Mouse (Mus musculus): ENCODE measurements around the gene Rad54l. TPM values are rescaled to one million over a fixed set of nuclear protein-coding genes. Genes with fewer than 3 reads are reported as not detected.

Gene Rad54l
- polyA plus RNA-seq, 1 experiment, result 41.1 TPM

DNA sequence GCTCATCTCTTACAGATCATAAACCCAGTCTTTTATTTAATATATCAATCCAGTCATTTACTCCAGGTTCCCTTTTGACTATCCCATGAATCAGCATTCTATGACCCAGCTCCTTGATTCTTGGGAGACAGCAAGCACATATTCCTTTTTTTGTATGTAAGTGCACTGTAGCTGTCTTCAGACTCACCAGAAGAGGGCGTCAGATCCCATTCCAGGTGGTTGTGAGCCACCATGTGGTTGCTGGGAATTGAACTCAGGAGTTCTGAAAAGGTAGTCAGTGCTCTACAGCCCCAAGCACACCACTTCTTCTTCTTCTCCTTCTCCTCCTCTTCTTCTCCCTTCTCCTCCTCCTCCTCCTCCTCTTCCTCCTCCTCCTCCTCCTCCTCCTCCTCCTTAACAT lies 65.9 kb downstream of the Rad54l start:
- no peak overlapping the region for H3K9ac ChIP-seq (ENCODE audit: low read depth, poor library complexity, severe bottlenecking)
- H3K4me1 ChIP-seq (ENCODE audit: control insufficient read depth, insufficient read depth, low read length), result no peaks in the 10 kb centered on the region
- H3K4me3 ChIP-seq (ENCODE audit: low read depth, low read length), result no peak overlapping the region
- H3K9me3 ChIP-seq (replicated peaks; ENCODE audit: control insufficient read depth, insufficient read depth, low read length, poor library complexity, severe bottlenecking), result no peaks in the 10 kb centered on the region
- H3K27me3 ChIP-seq (ENCODE audit: control insufficient read depth, insufficient read depth, low read length, poor library complexity, severe bottlenecking), result no peaks in the 10 kb centered on the region
- TF ChIP-seq EP300 (IDR thresholded peaks at IDR 0.05; ENCODE audit: insufficient read depth, low read depth, low read length) (no peak), CTCF (IDR thresholded peaks at IDR 0.05; ENCODE audit: low read depth, low read length) (peak; percentile 57)
- H3K36me3 ChIP-seq (ENCODE audit: control insufficient read depth, insufficient read depth, low read length, poor library complexity, severe bottlenecking), result no peaks in the 10 kb centered on the region
- no peak overlapping the region for H3K27ac ChIP-seq (ENCODE audit: insufficient read depth, low read length)

GRCm38 (mm10) chr4:116053399-116053961 lies 70.0 kb downstream of the Rad54l start, which contains the start of gene Nsun4:
Gene Nsun4 (minus strand): TSS chr4:116053876.
- TF ChIP-seq POLR2A (IDR thresholded peaks at IDR 0.05; ENCODE audit: insufficient read depth, low read length) (peak; percentile 90), EP300 (IDR thresholded peaks at IDR 0.05; ENCODE audit: insufficient read depth, low read depth, low read length) (no peak), CTCF (IDR thresholded peaks at IDR 0.05; ENCODE audit: low read depth, low read length) (no peak)
- H3K27me3 ChIP-seq (ENCODE audit: control insufficient read depth, insufficient read depth, low read length, poor library complexity, severe bottlenecking), result no peaks in the 10 kb centered on the region
- H3K9ac ChIP-seq (ENCODE audit: low read depth, poor library complexity, severe bottlenecking), result peak within 1 kb of the TSS; percentile 84
- H3K27ac ChIP-seq (ENCODE audit: insufficient read depth, low read length), result peak within 1 kb of the TSS; percentile 80
- H3K9me3 ChIP-seq (replicated peaks; ENCODE audit: control insufficient read depth, insufficient read depth, low read length, poor library complexity, severe bottlenecking), result no peaks in the 10 kb centered on the region
- H3K4me3 ChIP-seq (ENCODE audit: low read depth, low read length), result peak within 1 kb of the TSS; percentile 96
- no peaks in the 10 kb centered on the region; the same call in 1 of the 2 replicates for H3K36me3 ChIP-seq (ENCODE audit: control insufficient read depth, insufficient read depth, low read length, poor library complexity, severe bottlenecking)
- H3K4me1 ChIP-seq (ENCODE audit: control insufficient read depth, insufficient read depth, low read length), result no peaks in the 10 kb centered on the region

DNA sequence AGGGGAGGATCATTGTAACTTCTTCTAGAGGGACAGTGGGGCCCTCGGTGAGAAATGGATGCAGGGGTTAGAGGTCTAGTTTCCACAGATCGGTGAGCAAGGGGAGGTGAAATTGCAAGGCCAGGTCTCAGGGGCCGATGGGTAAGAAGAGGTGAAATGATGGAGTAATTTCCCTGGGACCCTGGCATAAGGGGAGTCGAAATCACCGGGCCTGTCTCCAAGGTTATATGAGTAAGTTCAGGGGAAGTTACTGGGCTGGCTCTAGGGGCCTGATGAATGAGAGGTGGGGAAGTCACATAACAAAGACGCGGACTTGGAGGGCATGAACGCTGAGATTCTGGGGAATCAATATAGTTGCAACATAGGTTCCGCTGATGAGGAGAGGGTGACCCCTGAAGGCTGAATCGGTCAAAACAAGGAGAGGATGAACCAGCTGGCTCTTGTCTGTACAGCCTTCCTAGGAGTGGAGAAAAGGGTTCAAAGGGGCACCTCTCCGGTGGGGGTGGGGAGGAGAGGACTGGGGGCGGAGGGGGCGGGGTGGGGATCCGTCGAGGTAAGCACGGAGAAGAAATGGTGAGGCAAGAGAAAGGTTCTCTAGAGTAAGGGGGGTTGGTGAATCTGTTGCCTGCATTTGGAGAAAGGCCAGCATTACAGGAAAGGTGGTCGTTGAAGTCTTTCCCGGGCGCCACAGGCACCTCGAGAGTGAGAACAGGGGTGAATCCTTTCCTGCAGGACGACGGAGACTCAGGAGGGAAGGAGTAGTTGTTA lies 70.8 kb downstream of the Rad54l start:
- H3K27ac ChIP-seq (ENCODE audit: insufficient read depth, low read length), result peak overlapping the region; percentile 77
- H3K9ac ChIP-seq (ENCODE audit: low read depth, poor library complexity, severe bottlenecking), result peak overlapping the region; percentile 84
- no peaks in the 10 kb centered on the region for H3K4me1 ChIP-seq (ENCODE audit: control insufficient read depth, insufficient read depth, low read length)
- H3K27me3 ChIP-seq (ENCODE audit: control insufficient read depth, insufficient read depth, low read length, poor library complexity, severe bottlenecking), result no peaks in the 10 kb centered on the region
- no peaks in the 10 kb centered on the region for H3K9me3 ChIP-seq (replicated peaks; ENCODE audit: control insufficient read depth, insufficient read depth, low read length, poor library complexity, severe bottlenecking)
- TF ChIP-seq POLR2A (IDR thresholded peaks at IDR 0.05; ENCODE audit: insufficient read depth, low read length) (no peak), CTCF (IDR thresholded peaks at IDR 0.05; ENCODE audit: low read depth, low read length) (peak; percentile 18)
- H3K36me3 ChIP-seq (ENCODE audit: control insufficient read depth, insufficient read depth, low read length, poor library complexity, severe bottlenecking), result peaks cover 4% of the 10 kb centered on the region
- peak overlapping the region; percentile 96 for H3K4me3 ChIP-seq (ENCODE audit: low read depth, low read length)

GRCm38 (mm10) chr4:116049211-116049610 lies 74.3 kb downstream of the Rad54l start:
- no peak for TF ChIP-seq POLR2A (IDR thresholded peaks at IDR 0.05; ENCODE audit: insufficient read depth, low read length)
- no peak for TF ChIP-seq CTCF (IDR thresholded peaks at IDR 0.05; ENCODE audit: low read depth, low read length)
- no peak for TF ChIP-seq EP300 (IDR thresholded peaks at IDR 0.05; ENCODE audit: insufficient read depth, low read depth, low read length)
- no peak overlapping the region for H3K9ac ChIP-seq (ENCODE audit: low read depth, poor library complexity, severe bottlenecking)
- no peak overlapping the region for H3K4me3 ChIP-seq (ENCODE audit: low read depth, low read length)
- H3K27ac ChIP-seq (ENCODE audit: insufficient read depth, low read length), result no peak overlapping the region
- no peaks in the 10 kb centered on the region for H3K9me3 ChIP-seq (replicated peaks; ENCODE audit: control insufficient read depth, insufficient read depth, low read length, poor library complexity, severe bottlenecking)
- H3K27me3 ChIP-seq (ENCODE audit: control insufficient read depth, insufficient read depth, low read length, poor library complexity, severe bottlenecking), result no peaks in the 10 kb centered on the region
- H3K4me1 ChIP-seq (ENCODE audit: control insufficient read depth, insufficient read depth, low read length), result no peaks in the 10 kb centered on the region
- peaks cover 5% of the 10 kb centered on the region for H3K36me3 ChIP-seq (ENCODE audit: control insufficient read depth, insufficient read depth, low read length, poor library complexity, severe bottlenecking)

DNA sequence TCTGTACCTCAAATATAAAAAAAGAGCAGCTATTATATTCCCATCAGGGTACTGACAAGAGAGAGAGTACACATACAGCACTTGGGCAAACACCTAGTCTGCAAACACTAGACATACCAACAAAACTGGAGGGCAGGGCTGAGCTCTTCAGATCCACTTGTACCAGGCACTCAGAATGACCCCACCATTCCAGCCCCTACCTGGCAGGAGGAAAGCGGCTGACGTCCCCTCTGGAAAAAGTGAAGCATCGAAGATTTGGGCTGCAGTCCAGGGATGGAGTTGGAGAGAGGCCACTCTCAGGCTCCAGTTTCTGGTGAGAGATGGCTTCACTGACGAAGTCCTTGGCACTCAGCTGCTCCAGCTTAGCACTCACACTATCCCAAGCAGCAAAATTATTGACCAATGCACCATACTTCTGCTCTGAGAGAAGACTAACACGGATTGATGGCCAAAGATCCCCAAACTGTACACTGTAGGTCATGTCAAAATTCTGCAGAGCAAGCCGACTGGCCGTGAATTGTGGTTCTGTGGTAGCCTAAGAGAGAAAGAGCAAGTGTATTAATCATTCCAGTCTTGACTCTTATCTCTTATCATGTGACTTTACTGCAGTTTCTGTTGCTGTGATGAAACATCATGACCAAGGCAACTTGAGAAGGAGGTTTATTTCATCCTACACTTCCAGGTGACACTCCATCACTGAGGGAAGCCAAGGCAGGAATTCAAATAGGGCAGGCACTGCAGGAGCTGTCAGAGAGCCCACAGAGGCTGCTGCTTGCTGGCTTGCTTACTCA lies 75.2 kb downstream of the Rad54l start:
- Histone ChIP-seq H3K9me3 (replicated peaks; ENCODE audit: control insufficient read depth, insufficient read depth, low read length, poor library complexity, severe bottlenecking) (no peaks in the 10 kb centered on the region), H3K4me1 (ENCODE audit: control insufficient read depth, insufficient read depth, low read length) (no peaks in the 10 kb centered on the region), H3K36me3 (ENCODE audit: control insufficient read depth, insufficient read depth, low read length, poor library complexity, severe bottlenecking) (peaks cover 5% of the 10 kb centered on the region), H3K27me3 (ENCODE audit: control insufficient read depth, insufficient read depth, low read length, poor library complexity, severe bottlenecking) (no peaks in the 10 kb centered on the region), H3K4me3 (ENCODE audit: low read depth, low read length) (no peak overlapping the region), H3K9ac (ENCODE audit: low read depth, poor library complexity, severe bottlenecking) (no peak overlapping the region), H3K27ac (ENCODE audit: insufficient read depth, low read length) (no peak overlapping the region)
- TF ChIP-seq CTCF (IDR thresholded peaks at IDR 0.05; ENCODE audit: low read depth, low read length), result no peak
- TF ChIP-seq EP300 (IDR thresholded peaks at IDR 0.05; ENCODE audit: insufficient read depth, low read depth, low read length), result no peak

DNA sequence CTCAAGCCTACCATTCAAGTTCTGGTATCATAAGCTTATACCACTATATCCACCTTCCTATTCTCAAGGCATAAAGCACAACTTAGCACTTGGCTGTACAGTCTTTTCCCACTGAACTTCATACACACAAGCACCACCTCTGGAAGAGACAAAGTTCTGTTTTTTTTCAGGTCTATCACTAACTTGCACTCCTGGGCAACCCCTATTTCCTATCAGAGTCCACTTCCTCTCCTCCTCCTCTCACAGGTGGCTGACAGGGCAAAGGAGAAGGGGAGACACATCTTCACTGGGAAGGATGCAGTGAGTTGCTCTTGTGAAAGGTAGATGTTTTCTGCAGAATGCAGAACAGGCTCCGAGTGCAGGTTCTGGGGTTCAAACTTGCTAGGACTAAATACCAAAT lies 75.8 kb downstream of the Rad54l start:
- Histone ChIP-seq H3K4me3 (ENCODE audit: low read depth, low read length) (no peak overlapping the region), H3K27ac (ENCODE audit: insufficient read depth, low read length) (no peak overlapping the region), H3K36me3 (ENCODE audit: control insufficient read depth, insufficient read depth, low read length, poor library complexity, severe bottlenecking) (peaks cover 5% of the 10 kb centered on the region), H3K9me3 (replicated peaks; ENCODE audit: control insufficient read depth, insufficient read depth, low read length, poor library complexity, severe bottlenecking) (no peaks in the 10 kb centered on the region), H3K27me3 (ENCODE audit: control insufficient read depth, insufficient read depth, low read length, poor library complexity, severe bottlenecking) (no peaks in the 10 kb centered on the region), H3K9ac (ENCODE audit: low read depth, poor library complexity, severe bottlenecking) (no peak overlapping the region), H3K4me1 (ENCODE audit: control insufficient read depth, insufficient read depth, low read length) (no peaks in the 10 kb centered on the region)
- no peak for TF ChIP-seq CTCF (IDR thresholded peaks at IDR 0.05; ENCODE audit: low read depth, low read length)
- no peak for TF ChIP-seq POLR2A (IDR thresholded peaks at IDR 0.05; ENCODE audit: insufficient read depth, low read length)
- no peak for TF ChIP-seq EP300 (IDR thresholded peaks at IDR 0.05; ENCODE audit: insufficient read depth, low read depth, low read length)
